Mouse (Mus musculus): Measurements from ENCODE around the gene 1700016H13Rik.

DNA sequence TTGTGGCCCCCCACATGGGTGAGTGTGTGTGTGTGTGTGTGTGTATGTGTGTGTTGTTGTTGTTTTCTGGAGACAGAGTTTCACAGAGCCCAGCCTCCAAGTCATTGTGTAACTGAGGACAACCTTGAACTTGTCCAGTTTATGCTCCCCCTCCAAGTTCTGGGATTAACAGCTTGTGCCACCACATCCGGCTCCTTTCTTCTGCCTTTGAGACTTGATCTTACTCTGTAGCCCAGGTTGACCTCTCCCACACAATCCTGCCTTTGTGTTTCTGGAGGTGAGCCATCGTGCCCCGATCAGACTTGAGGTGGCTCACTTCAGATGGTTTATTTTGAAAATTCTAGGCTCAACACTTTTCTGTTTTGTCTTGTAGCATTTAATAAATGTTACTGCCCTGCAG lies 26.0 kb upstream of the 1700016H13Rik start:
- no peak for TF ChIP-seq CTCF (IDR thresholded peaks at IDR 0.05; ENCODE audit: control insufficient read depth, insufficient read depth, insufficient read length)
- no peak for TF ChIP-seq MYOD1 (IDR thresholded peaks at IDR 0.05; ENCODE audit: control insufficient read depth, insufficient read length, low read depth)
- no peak for TF ChIP-seq MAX (IDR thresholded peaks at IDR 0.05)

Data from C2C12 (cell line).